ENCODE assay signal across 9 mouse cellular contexts in genomic region chr4:155207841-155208240, GRCm38 (mm10). TPM values are rescaled to one million over a fixed set of nuclear protein-coding genes. Genes with fewer than 3 reads are reported as not detected.
DNase-seq lines count a peak whose midpoint lies in the region; ATAC-seq and TF ChIP-seq lines count a peak whose summit lies in the region.
"Had no signal": no experiment of that assay in that cellular context is flagged by ENCODE, and none has a peak within 500 bp of the region (broad histone marks: within the 10 kb centered on the region; RNA-seq: fewer than 3 reads in every experiment).

No protein-coding gene starts in this region.

- no peak for TF ChIP-seq CTCF in stomach, postnatal 0 days (IDR thresholded peaks at IDR 0.05; ENCODE audit: low read depth)
- no peak for TF ChIP-seq CTCF in layer of hippocampus, adult 2 months (conservative IDR thresholded peaks at IDR 0.05)

- 63% methylated on average over 3 of the region's 3 CpGs for WGBS in heart, embryonic 13.5 days
- 60% methylated on average over 3 of the region's 3 CpGs for WGBS in lung, embryonic 16.5 days
- 56% methylated on average over 3 of the region's 3 CpGs for WGBS in intestine, embryonic 16.5 days
- WGBS in stomach, postnatal 0 days: 52% methylated on average over 3 of the region's 3 CpGs

- H3K27me3 ChIP-seq in heart, embryonic 13.5 days (replicated peaks): no peaks in the 10 kb centered on the region
- H3K27me3 ChIP-seq in lung, embryonic 16.5 days (ENCODE audit: control insufficient read depth, insufficient read depth, low read depth, low read length): no peaks in the 10 kb centered on the region
- no peaks in the 10 kb centered on the region for H3K27me3 ChIP-seq in intestine, embryonic 16.5 days (replicated peaks; ENCODE audit: control insufficient read depth, insufficient read depth, low read length)
- H3K27me3 ChIP-seq in stomach, postnatal 0 days (ENCODE audit: control insufficient read depth, insufficient read depth, low read length): no peaks in the 10 kb centered on the region

- H3K4me3 ChIP-seq in heart, embryonic 13.5 days: no peak overlapping the region
- H3K4me3 ChIP-seq in lung, embryonic 16.5 days (ENCODE audit: low read length): no peak overlapping the region
- H3K4me3 ChIP-seq in intestine, embryonic 16.5 days (ENCODE audit: low read length): no peak overlapping the region
- no peak overlapping the region for H3K4me3 ChIP-seq in stomach, postnatal 0 days (ENCODE audit: low read depth, low read length)
- H3K4me3 ChIP-seq in layer of hippocampus, adult 2 months: no peak overlapping the region

- H3K4me2 ChIP-seq in heart, embryonic 13.5 days: no peak overlapping the region
- H3K4me2 ChIP-seq in lung, embryonic 16.5 days (ENCODE audit: low read depth, low read length): no peak overlapping the region
- H3K4me2 ChIP-seq in intestine, embryonic 16.5 days (ENCODE audit: low read depth, low read length): peak overlapping the region; percentile 1; the same call in 1 of the 2 replicates
- H3K4me2 ChIP-seq in stomach, postnatal 0 days (replicated peaks; ENCODE audit: low read depth): no peak overlapping the region

- no peak for DNase-seq in heart, adult 11 months
- DNase-seq in lung, postnatal 10 days: no peak
- DNase-seq in stomach, postnatal 0 days (ENCODE audit: low spot score): no peak
- no peak for DNase-seq in adrenal gland, adult 2 months
- no peak for DNase-seq in layer of hippocampus, adult 2 months (ENCODE audit: low spot score in 2 of 2)
- DNase-seq: cerebellum, adult 11-12 months had no signal

- peak overlapping the region; percentile 59 for H3K27ac ChIP-seq in heart, embryonic 13.5 days (replicated peaks)
- 0 out of 2 replicates have a peak overlapping the region, but pooled peaks have one; percentile 5 for H3K27ac ChIP-seq in lung, embryonic 16.5 days (ENCODE audit: low read length)
- H3K27ac ChIP-seq in intestine, embryonic 16.5 days (ENCODE audit: low read length): peak overlapping the region; percentile 62
- H3K27ac ChIP-seq in stomach, postnatal 0 days (replicated peaks): peak overlapping the region; percentile 71
- H3K27ac ChIP-seq in layer of hippocampus, adult 2 months: no peak overlapping the region; the same call in 1 of the 2 replicates

- no peaks in the 10 kb centered on the region for H3K9me3 ChIP-seq in heart, embryonic 13.5 days
- no peaks in the 10 kb centered on the region for H3K9me3 ChIP-seq in lung, embryonic 16.5 days (ENCODE audit: control insufficient read depth, low read length)
- H3K9me3 ChIP-seq in intestine, embryonic 16.5 days (ENCODE audit: control insufficient read depth, low read length): no peaks in the 10 kb centered on the region
- no peaks in the 10 kb centered on the region for H3K9me3 ChIP-seq in stomach, postnatal 0 days (ENCODE audit: control insufficient read depth, low read length)

- peak overlapping the region; percentile 61 for H3K9ac ChIP-seq in heart, embryonic 13.5 days
- H3K9ac ChIP-seq in lung, embryonic 16.5 days (ENCODE audit: low read length): 0 out of 2 replicates have a peak overlapping the region, but pooled peaks have one; percentile 11
- no peak overlapping the region for H3K9ac ChIP-seq in intestine, embryonic 16.5 days (ENCODE audit: low read depth, low read length)
- peak overlapping the region; percentile 27; the same call in 1 of the 2 replicates for H3K9ac ChIP-seq in stomach, postnatal 0 days (ENCODE audit: low read length)

- peaks cover 12% of the 10 kb centered on the region for H3K36me3 ChIP-seq in heart, embryonic 13.5 days
- 0 out of 2 replicates have a peak, but pooled peaks cover 2% of the 10 kb centered on the region for H3K36me3 ChIP-seq in lung, embryonic 16.5 days (ENCODE audit: control insufficient read depth, insufficient read depth, low read length)
- H3K36me3 ChIP-seq in intestine, embryonic 16.5 days (ENCODE audit: control insufficient read depth, insufficient read depth, low read length): 0 out of 2 replicates have a peak, but pooled peaks cover 8% of the 10 kb centered on the region
- H3K36me3 ChIP-seq in stomach, postnatal 0 days (ENCODE audit: control insufficient read depth, insufficient read depth, low read length): peaks cover 4% of the 10 kb centered on the region; the same call in 1 of the 2 replicates

- H3K4me1 ChIP-seq in heart, embryonic 13.5 days: peaks cover 97% of the 10 kb centered on the region
- H3K4me1 ChIP-seq in lung, embryonic 16.5 days (replicated peaks; ENCODE audit: control insufficient read depth, insufficient read depth, low read length): peaks cover 48% of the 10 kb centered on the region
- peaks cover 59% of the 10 kb centered on the region for H3K4me1 ChIP-seq in intestine, embryonic 16.5 days (ENCODE audit: control insufficient read depth, insufficient read depth, low read length)
- peaks cover 22% of the 10 kb centered on the region for H3K4me1 ChIP-seq in stomach, postnatal 0 days (replicated peaks; ENCODE audit: control insufficient read depth, insufficient read depth)

- no peak for ATAC-seq in heart, embryonic 13.5 days (ENCODE audit: extremely low read depth, insufficient number of reproducible peaks, low FRiP score, low TSS enrichment)
- ATAC-seq in lung, embryonic 16.5 days (ENCODE audit: low read depth): no peak
- no peak for ATAC-seq in intestine, embryonic 16.5 days
- no peak for ATAC-seq in stomach, postnatal 0 days (ENCODE audit: low FRiP score, low TSS enrichment)

- TF ChIP-seq EP300 in stomach, postnatal 0 days (optimal IDR thresholded peaks at IDR 0.05): no peak

RNA-seq across cellular contexts. Expression of gene Ski, which starts 14.6 kb away (rescaled TPM):
- polyA plus RNA-seq in heart, embryonic 13.5 days (2015; fragmentation: Nextera tagmentation; extraction: Ambion mirVana): 10.1 and 10.2 TPM in 2 replicates
- 15.8 and 16.7 TPM in 2 replicates for polyA plus RNA-seq in lung, embryonic 16.5 days (2015; fragmentation: Nextera tagmentation; extraction: Ambion mirVana)
- polyA plus RNA-seq in intestine, embryonic 16.5 days (2015; fragmentation: Nextera tagmentation; extraction: Ambion mirVana): 11.4 and 11.7 TPM in 2 replicates
- polyA plus RNA-seq in stomach, postnatal 0 days (2015; fragmentation: Nextera tagmentation; extraction: Ambion mirVana): 9.7 and 10.8 TPM in 2 replicates
- 10 to 100 TPM; 59.7 to 63.8 TPM for total RNA-seq in adrenal gland, adult 2 months (2021)
- polyA plus RNA-seq in adrenal gland, adult 2 months (2012; rRNA removed): 83.1 and 103 TPM in 2 replicates
- total RNA-seq in layer of hippocampus, adult 2 months (2021): 100 to 1,000 TPM; 128 to 136 TPM

RNA-seq across cellular contexts. Expression of gene Faap20, which starts 41.8 kb away (rescaled TPM):
- 63.2 and 71.1 TPM in 2 replicates for polyA plus RNA-seq in heart, embryonic 13.5 days (2015; fragmentation: Nextera tagmentation; extraction: Ambion mirVana)
- 78.6 and 79.6 TPM in 2 replicates for polyA plus RNA-seq in lung, embryonic 16.5 days (2015; fragmentation: Nextera tagmentation; extraction: Ambion mirVana)
- polyA plus RNA-seq in intestine, embryonic 16.5 days (2015; fragmentation: Nextera tagmentation; extraction: Ambion mirVana): 60.3 and 70.4 TPM in 2 replicates
- 43.5 and 46.3 TPM in 2 replicates for polyA plus RNA-seq in stomach, postnatal 0 days (2015; fragmentation: Nextera tagmentation; extraction: Ambion mirVana)
- 10 to 100 TPM; 40.3 to 57.3 TPM for total RNA-seq in adrenal gland, adult 2 months (2021)
- 106 and 127 TPM in 2 replicates for polyA plus RNA-seq in adrenal gland, adult 2 months (2012; rRNA removed)
- total RNA-seq in layer of hippocampus, adult 2 months (2021): 10 to 100 TPM; 29.2 to 34.3 TPM
